Mouse (Mus musculus) spleen, postnatal 10 days (tissue): ENCODE results near the gene 1110008L16Rik.
"Not testable (repeated sequence)": the region's sequence is repeated elsewhere in the genome, so short reads cannot be mapped to it uniquely, and the experiment has no call there.

Experiments
- DNase-seq, 2 experiments: peaks; one replicate each; pipeline ENCODE4 v3.0.0; 2021 to 2022; ENCODE audit warnings: low spot score in 2 of 2

The 1110008L16Rik gene

GRCm38 (mm10) chr12:55343045-55343444 is 43.7 kb downstream of the 1110008L16Rik start:
- DNase-seq = not testable (repeated sequence)

- DNase-seq = no peak
Measured at GRCm38 (mm10) chr12:55343998-55344397, 44.6 kb downstream of the 1110008L16Rik start.

- no peak for DNase-seq
Measured at GRCm38 (mm10) chr12:55344583-55344982, 45.2 kb downstream of the 1110008L16Rik start.

- no peak for DNase-seq
Measured at GRCm38 (mm10) chr12:55353423-55353822, 54.0 kb downstream of the 1110008L16Rik start.

GRCm38 (mm10) chr12:55354904-55355303 is 55.5 kb downstream of the 1110008L16Rik start:
- peak in 1 of 2 experiments; percentile 25 for DNase-seq

GRCm38 (mm10) chr12:55357303-55357702 is 57.9 kb downstream of the 1110008L16Rik start:
- no peak for DNase-seq

- DNase-seq = no peak
Measured at GRCm38 (mm10) chr12:55360929-55361328, 61.6 kb downstream of the 1110008L16Rik start.

GRCm38 (mm10) chr12:55365083-55365482 is 65.7 kb downstream of the 1110008L16Rik start:
- DNase-seq = no peak

- DNase-seq = peak in 1 of 2 experiments; percentile 33
Measured at GRCm38 (mm10) chr12:55372424-55373055, 73.2 kb downstream of the 1110008L16Rik start.

- DNase-seq = no peak
Measured at GRCm38 (mm10) chr12:55376956-55377609, 77.7 kb downstream of the 1110008L16Rik start.

GRCm38 (mm10) chr12:55377610-55377980 is 78.2 kb downstream of the 1110008L16Rik start:
- DNase-seq = no peak

- DNase-seq = no peak
Measured at GRCm38 (mm10) chr12:55384023-55384749, 84.8 kb downstream of the 1110008L16Rik start, which contains the start of gene Psma6. Gene Psma6, plus strand, starts transcription at chr12:55384222.

GRCm38 (mm10) chr12:55384826-55385225 is 85.4 kb downstream of the 1110008L16Rik start:
- DNase-seq = no peak

- DNase-seq = no peak
Measured at GRCm38 (mm10) chr12:55385931-55386330, 86.6 kb downstream of the 1110008L16Rik start.

GRCm38 (mm10) chr12:55386456-55386855 is 87.1 kb downstream of the 1110008L16Rik start:
- DNase-seq = no peak

GRCm38 (mm10) chr12:55387083-55387787 is 87.9 kb downstream of the 1110008L16Rik start:
- DNase-seq = no peak

GRCm38 (mm10) chr12:55387788-55388465 is 88.5 kb downstream of the 1110008L16Rik start:
- DNase-seq = no peak

- DNase-seq = peak; percentile 50 to 84
Measured at GRCm38 (mm10) chr12:55388478-55388877, 89.1 kb downstream of the 1110008L16Rik start.

- peak in 1 of 2 experiments; percentile 44 for DNase-seq
Measured at GRCm38 (mm10) chr12:55389132-55390081, 90.0 kb downstream of the 1110008L16Rik start.

GRCm38 (mm10) chr12:55392120-55392519 is 92.7 kb downstream of the 1110008L16Rik start:
- DNase-seq = no peak
